Mouse (Mus musculus): Measurements from ENCODE around the gene Tgm1. TPM values are rescaled to one million over a fixed set of nuclear protein-coding genes. Genes with fewer than 3 reads are reported as not detected.

Tgm1 gene
- polyA plus RNA-seq, 1 experiment, result 29.6 TPM

- no peak for DNase-seq
- WGBS, result 88% methylated on average over 10 of the region's 10 CpGs
Observed at GRCm38 (mm10) chr14:55747051-55747847, 33.5 kb upstream of the Tgm1 start.

GRCm38 (mm10) chr14:55745861-55746237, 32.1 kb upstream of the Tgm1 start:
- Histone ChIP-seq H3K27me3 (replicated peaks; ENCODE audit: control insufficient read depth, insufficient read depth, low read length) (no peaks in the 10 kb centered on the region), H3K27ac (ENCODE audit: insufficient read depth, low read depth, low read length) (no peak overlapping the region), H3K4me3 (ENCODE audit: insufficient read depth, low read depth, low read length) (peak overlapping the region; percentile 65)

More at GRCm38 (mm10) chr14:55747051-55747847, 33.5 kb upstream of the Tgm1 start:
- Histone ChIP-seq H3K4me3 (ENCODE audit: insufficient read depth, low read depth, low read length) (no peak overlapping the region), H3K36me3 (ENCODE audit: control insufficient read depth, insufficient read depth, low read length) (peaks cover 2% of the 10 kb centered on the region; the same call in 1 of the 2 replicates), H3K4me1 (ENCODE audit: control insufficient read depth, insufficient read depth, low read length) (peaks cover 10% of the 10 kb centered on the region), H3K27ac (ENCODE audit: insufficient read depth, low read depth, low read length) (no peak overlapping the region), H3K27me3 (replicated peaks; ENCODE audit: control insufficient read depth, insufficient read depth, low read length) (no peaks in the 10 kb centered on the region)
- TF ChIP-seq CTCF (conservative IDR thresholded peaks at IDR 0.05; ENCODE audit: insufficient read depth, insufficient read length, low read depth, low read length) (no peak), POLR2A (IDR thresholded peaks at IDR 0.05; ENCODE audit: low read depth, low read length) (no peak)

GRCm38 (mm10) chr14:55745180-55745860, 31.6 kb upstream of the Tgm1 start, which contains the start of the genes Dhrs1 and Nop9:
Dhrs1 (minus strand) TSS chr14:55745690.
Nop9 (plus strand) TSS chr14:55745693.
- Histone ChIP-seq H3K4me1 (ENCODE audit: control insufficient read depth, insufficient read depth, low read length) (peaks cover 10% of the 10 kb centered on the region), H3K36me3 (ENCODE audit: control insufficient read depth, insufficient read depth, low read length) (no peaks in the 10 kb centered on the region; the same call in 1 of the 2 replicates), H3K27ac (ENCODE audit: insufficient read depth, low read depth, low read length) (peak within 1 kb of the TSS; percentile 27), H3K4me3 (ENCODE audit: insufficient read depth, low read depth, low read length) (peak within 1 kb of the TSS; percentile 65), H3K27me3 (replicated peaks; ENCODE audit: control insufficient read depth, insufficient read depth, low read length) (no peaks in the 10 kb centered on the region)
- under 1% methylated on average over 48 of the region's 48 CpGs for WGBS
- no peak for TF ChIP-seq POLR2A (IDR thresholded peaks at IDR 0.05; ENCODE audit: low read depth, low read length)
- TF ChIP-seq CTCF (conservative IDR thresholded peaks at IDR 0.05; ENCODE audit: insufficient read depth, insufficient read length, low read depth, low read length), result no peak
- peak; percentile 94 for DNase-seq

More at GRCm38 (mm10) chr14:55745861-55746237, 32.1 kb upstream of the Tgm1 start:
- under 1% methylated on average over 31 of the region's 31 CpGs for WGBS
- no peaks in the 10 kb centered on the region; the same call in 1 of the 2 replicates for H3K36me3 ChIP-seq (ENCODE audit: control insufficient read depth, insufficient read depth, low read length)
- DNase-seq, result no peak
- TF ChIP-seq POLR2A (IDR thresholded peaks at IDR 0.05; ENCODE audit: low read depth, low read length) (no peak), CTCF (conservative IDR thresholded peaks at IDR 0.05; ENCODE audit: insufficient read depth, insufficient read length, low read depth, low read length) (no peak)
- peaks cover 10% of the 10 kb centered on the region for H3K4me1 ChIP-seq (ENCODE audit: control insufficient read depth, insufficient read depth, low read length)

- peak; percentile 92 for DNase-seq
- 11% methylated on average over 10 of the region's 10 CpGs for WGBS
- TF ChIP-seq POLR2A (IDR thresholded peaks at IDR 0.05; ENCODE audit: low read depth, low read length) (no peak), CTCF (conservative IDR thresholded peaks at IDR 0.05; ENCODE audit: insufficient read depth, insufficient read length, low read depth, low read length) (peak; percentile 99; the same call in 1 of the 2 replicates)
- Histone ChIP-seq H3K27me3 (replicated peaks; ENCODE audit: control insufficient read depth, insufficient read depth, low read length) (no peaks in the 10 kb centered on the region), H3K4me3 (ENCODE audit: insufficient read depth, low read depth, low read length) (no peak overlapping the region), H3K36me3 (ENCODE audit: control insufficient read depth, insufficient read depth, low read length) (no peaks in the 10 kb centered on the region; the same call in none of the 2 replicates), H3K27ac (ENCODE audit: insufficient read depth, low read depth, low read length) (no peak overlapping the region), H3K4me1 (ENCODE audit: control insufficient read depth, insufficient read depth, low read length) (peaks cover 10% of the 10 kb centered on the region)
Observed at GRCm38 (mm10) chr14:55743711-55744110, 30.0 kb upstream of the Tgm1 start.

- peak; percentile 85 for DNase-seq
- Histone ChIP-seq H3K4me1 (ENCODE audit: control insufficient read depth, insufficient read depth, low read length) (peaks cover 14% of the 10 kb centered on the region; the same call in 1 of the 2 replicates), H3K4me3 (ENCODE audit: insufficient read depth, low read depth, low read length) (no peak overlapping the region), H3K27ac (ENCODE audit: insufficient read depth, low read depth, low read length) (peak overlapping the region; percentile 81), H3K27me3 (replicated peaks; ENCODE audit: control insufficient read depth, insufficient read depth, low read length) (no peaks in the 10 kb centered on the region), H3K36me3 (ENCODE audit: control insufficient read depth, insufficient read depth, low read length) (peaks cover 1% of the 10 kb centered on the region)
- WGBS, result 48% methylated on average over 9 of the region's 9 CpGs
- no peak for TF ChIP-seq POLR2A (IDR thresholded peaks at IDR 0.05; ENCODE audit: low read depth, low read length)
Observed at GRCm38 (mm10) chr14:55737086-55737687, 23.5 kb upstream of the Tgm1 start.

- Histone ChIP-seq H3K36me3 (ENCODE audit: control insufficient read depth, insufficient read depth, low read length) (peaks cover 1% of the 10 kb centered on the region), H3K27me3 (replicated peaks; ENCODE audit: control insufficient read depth, insufficient read depth, low read length) (no peaks in the 10 kb centered on the region), H3K4me1 (ENCODE audit: control insufficient read depth, insufficient read depth, low read length) (peaks cover 14% of the 10 kb centered on the region; the same call in 1 of the 2 replicates), H3K27ac (ENCODE audit: insufficient read depth, low read depth, low read length) (no peak overlapping the region), H3K4me3 (ENCODE audit: insufficient read depth, low read depth, low read length) (no peak overlapping the region)
- no peak for DNase-seq
- WGBS, result 69% methylated on average over 4 of the region's 4 CpGs
- no peak for TF ChIP-seq CTCF (conservative IDR thresholded peaks at IDR 0.05; ENCODE audit: insufficient read depth, insufficient read length, low read depth, low read length)
- TF ChIP-seq POLR2A (IDR thresholded peaks at IDR 0.05; ENCODE audit: low read depth, low read length), result no peak
Observed at GRCm38 (mm10) chr14:55735758-55736157, 22.0 kb upstream of the Tgm1 start.

Measured in kidney, adult 2 months (tissue).